In the genomic region with DNA sequence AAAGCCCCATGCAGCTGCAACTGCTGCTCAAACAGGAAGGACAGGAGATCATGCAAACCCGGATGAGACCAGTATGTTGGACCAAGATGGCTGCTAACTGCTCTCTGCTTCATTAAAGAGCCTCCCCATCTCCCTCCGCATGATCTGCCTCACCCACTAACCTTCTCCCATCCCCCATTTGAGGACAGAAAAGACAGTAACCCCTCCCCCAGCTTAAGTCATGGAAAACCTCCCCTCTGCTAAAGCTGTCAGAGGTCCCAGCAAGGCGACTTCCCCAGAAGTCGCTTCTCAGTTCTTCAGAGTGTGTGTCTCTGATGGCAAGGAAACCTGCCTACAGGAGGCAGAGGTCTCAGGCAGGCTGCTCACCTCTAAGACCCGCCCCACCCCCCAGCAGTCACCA, we compare ENCODE assay signal across 15 mouse cellular contexts. TPM values are rescaled to one million over a fixed set of nuclear protein-coding genes. Genes with fewer than 3 reads are reported as not detected.
DNase-seq lines count a peak whose midpoint lies in the region; ATAC-seq lines count a peak whose summit lies in the region.
"Had no signal": no experiment of that assay in that cellular context is flagged by ENCODE, and none has a peak within 500 bp of the region (broad histone marks: within the 10 kb centered on the region; RNA-seq: fewer than 3 reads in every experiment).

No protein-coding gene starts in this region.

- H3K36me3 ChIP-seq in hindbrain, embryonic 10.5 days = no peaks in the 10 kb centered on the region
- H3K36me3 ChIP-seq in hindbrain, embryonic 11.5 days (ENCODE audit: control insufficient read depth, insufficient read depth, low read length) = no peaks in the 10 kb centered on the region
- H3K36me3 ChIP-seq in hindbrain, embryonic 12.5 days = no peaks in the 10 kb centered on the region
- no peaks in the 10 kb centered on the region for H3K36me3 ChIP-seq in midbrain, embryonic 15.5 days (replicated peaks)
- H3K36me3 ChIP-seq: heart, embryonic 15.5 days; limb, embryonic 12.5 days; liver, embryonic 15.5 days had no signal

- H3K27ac ChIP-seq in hindbrain, embryonic 10.5 days = peak overlapping the region; percentile 53
- no peak overlapping the region for H3K27ac ChIP-seq in hindbrain, embryonic 11.5 days (ENCODE audit: low read depth, low read length)
- peak overlapping the region; percentile 66; the same call in 1 of the 2 replicates for H3K27ac ChIP-seq in hindbrain, embryonic 12.5 days
- peak overlapping the region; percentile 92 for H3K27ac ChIP-seq in midbrain, embryonic 15.5 days
- H3K27ac ChIP-seq: gastrocnemius, adult 2 months; heart, embryonic 15.5 days; limb, embryonic 12.5 days; liver, embryonic 15.5 days; stomach, postnatal 0 days had no signal

- H3K4me3 ChIP-seq in hindbrain, embryonic 10.5 days = no peak overlapping the region
- no peak overlapping the region for H3K4me3 ChIP-seq in hindbrain, embryonic 11.5 days (ENCODE audit: low read depth, low read length)
- no peak overlapping the region for H3K4me3 ChIP-seq in hindbrain, embryonic 12.5 days
- H3K4me3 ChIP-seq in midbrain, embryonic 15.5 days = no peak overlapping the region
- H3K4me3 ChIP-seq: gastrocnemius, adult 2 months; heart, embryonic 15.5 days; limb, embryonic 12.5 days; liver, embryonic 15.5 days had no signal

- 36% methylated on average over 5 of the region's 5 CpGs for WGBS in hindbrain, embryonic 10.5 days
- 42% methylated on average over 5 of the region's 5 CpGs for WGBS in hindbrain, embryonic 11.5 days
- 39% methylated on average over 5 of the region's 5 CpGs for WGBS in hindbrain, embryonic 12.5 days
- 51% methylated on average over 5 of the region's 5 CpGs for WGBS in midbrain, embryonic 15.5 days

- no peak overlapping the region for H3K9ac ChIP-seq in hindbrain, embryonic 11.5 days (ENCODE audit: low read depth, low read length)
- H3K9ac ChIP-seq in hindbrain, embryonic 12.5 days = no peak overlapping the region
- H3K9ac ChIP-seq in midbrain, embryonic 15.5 days = no peak overlapping the region
- H3K9ac ChIP-seq: heart, embryonic 15.5 days; limb, embryonic 12.5 days; liver, embryonic 15.5 days had no signal

- no peaks in the 10 kb centered on the region for H3K9me3 ChIP-seq in hindbrain, embryonic 10.5 days
- H3K9me3 ChIP-seq in hindbrain, embryonic 11.5 days (ENCODE audit: control insufficient read depth, low read length) = no peaks in the 10 kb centered on the region
- H3K9me3 ChIP-seq in hindbrain, embryonic 12.5 days (replicated peaks) = no peaks in the 10 kb centered on the region
- H3K9me3 ChIP-seq in midbrain, embryonic 15.5 days = no peaks in the 10 kb centered on the region
- H3K9me3 ChIP-seq: heart, embryonic 15.5 days; limb, embryonic 12.5 days; liver, embryonic 15.5 days had no signal

- 0 out of 2 replicates have a peak, but pooled peaks cover 3% of the 10 kb centered on the region for H3K27me3 ChIP-seq in hindbrain, embryonic 10.5 days (ENCODE audit: insufficient read depth, poor library complexity, severe bottlenecking)
- no peaks in the 10 kb centered on the region for H3K27me3 ChIP-seq in hindbrain, embryonic 11.5 days (ENCODE audit: control insufficient read depth, insufficient read depth, low read length)
- no peaks in the 10 kb centered on the region for H3K27me3 ChIP-seq in hindbrain, embryonic 12.5 days
- H3K27me3 ChIP-seq in midbrain, embryonic 15.5 days (replicated peaks) = no peaks in the 10 kb centered on the region
- H3K27me3 ChIP-seq: heart, embryonic 15.5 days; limb, embryonic 12.5 days; liver, embryonic 15.5 days had no signal

- ATAC-seq in hindbrain, embryonic 11.5 days (ENCODE audit: low FRiP score) = no peak
- ATAC-seq in hindbrain, embryonic 12.5 days (ENCODE audit: low FRiP score) = no peak
- 0 out of 2 replicates have a peak, but pooled peaks have one; percentile 8 for ATAC-seq in midbrain, embryonic 15.5 days (replicated peaks)

- H3K4me1 ChIP-seq in hindbrain, embryonic 10.5 days (replicated peaks) = peaks cover 33% of the 10 kb centered on the region
- peaks cover 8% of the 10 kb centered on the region; the same call in 1 of the 2 replicates for H3K4me1 ChIP-seq in hindbrain, embryonic 11.5 days (replicated peaks; ENCODE audit: control insufficient read depth, insufficient read depth, low read length)
- H3K4me1 ChIP-seq in hindbrain, embryonic 12.5 days = peaks cover 12% of the 10 kb centered on the region
- H3K4me1 ChIP-seq in midbrain, embryonic 15.5 days = peaks cover 23% of the 10 kb centered on the region
- H3K4me1 ChIP-seq: liver, embryonic 15.5 days had no signal

- no peak overlapping the region for H3K4me2 ChIP-seq in hindbrain, embryonic 11.5 days (replicated peaks; ENCODE audit: low read depth, low read length)
- no peak overlapping the region for H3K4me2 ChIP-seq in hindbrain, embryonic 12.5 days (replicated peaks)
- H3K4me2 ChIP-seq in midbrain, embryonic 15.5 days = no peak overlapping the region
- H3K4me2 ChIP-seq: heart, embryonic 15.5 days; limb, embryonic 12.5 days; liver, embryonic 15.5 days had no signal

- no peak for DNase-seq in hindbrain, embryonic 10.5 days (ENCODE audit: low spot score)
- DNase-seq in hindbrain, embryonic 11.5 days (ENCODE audit: low spot score) = no peak
- peak; percentile 54 for DNase-seq in R1 (ENCODE audit: low read depth, low spot score)
- DNase-seq in thymus, postnatal 25 days = no peak
- no peak for DNase-seq in spleen, postnatal 36 days (ENCODE audit: low spot score in 2 of 2)
- DNase-seq in kidney, adult 18-20 months = no peak
- DNase-seq: cerebellum, postnatal 36 days; gastrocnemius, adult 2 months; kidney, adult 9 months had no signal

RNA-seq across cellular contexts. Expression of a gene that starts 35.8 kb away (rescaled TPM):
- 14.6 and 17.3 TPM in 2 replicates for polyA plus RNA-seq in hindbrain, embryonic 10.5 days (2016; fragmentation: Nextera tagmentation; extraction: Ambion mirVana)
- 25.8 and 30.4 TPM in 2 replicates for polyA plus RNA-seq in hindbrain, embryonic 11.5 days (2014; fragmentation: Nextera tagmentation; extraction: Ambion mirVana)
- polyA plus RNA-seq in hindbrain, embryonic 12.5 days (2016; fragmentation: Nextera tagmentation; extraction: Ambion mirVana) = 26.5 and 27.6 TPM in 2 replicates
- 25.4 and 28.0 TPM in 2 replicates for polyA plus RNA-seq in midbrain, embryonic 15.5 days (2015; fragmentation: Nextera tagmentation; extraction: Ambion mirVana)

RNA-seq across cellular contexts. Expression of a gene that starts 40.9 kb away (rescaled TPM):
- 10.1 and 22.4 TPM in 2 replicates for polyA plus RNA-seq in hindbrain, embryonic 10.5 days (2016; fragmentation: Nextera tagmentation; extraction: Ambion mirVana)
- 11.1 and 11.2 TPM in 2 replicates for polyA plus RNA-seq in hindbrain, embryonic 11.5 days (2014; fragmentation: Nextera tagmentation; extraction: Ambion mirVana)
- 47.7 and 50.9 TPM in 2 replicates for polyA plus RNA-seq in hindbrain, embryonic 12.5 days (2016; fragmentation: Nextera tagmentation; extraction: Ambion mirVana)
- polyA plus RNA-seq in midbrain, embryonic 15.5 days (2015; fragmentation: Nextera tagmentation; extraction: Ambion mirVana) = 111 and 114 TPM in 2 replicates
